Comparison of ENCODE assay signal across 29 mouse cellular contexts in genomic region chr3:28713913-28714698, GRCm38 (mm10). TPM values are rescaled to one million over a fixed set of nuclear protein-coding genes. Genes with fewer than 3 reads are reported as not detected.
DNase-seq lines count a peak whose midpoint lies in the region; ATAC-seq and TF ChIP-seq lines count a peak whose summit lies in the region.
"Had no signal": no experiment of that assay in that cellular context is flagged by ENCODE, and none has a peak within 500 bp of the region (broad histone marks: within the 10 kb centered on the region; RNA-seq: fewer than 3 reads in every experiment).

No protein-coding gene starts in this region.

- no peak for TF ChIP-seq CTCF in liver, postnatal 0 days (IDR thresholded peaks at IDR 0.05; ENCODE audit: low read depth)
- no peak for TF ChIP-seq CTCF in left cerebral cortex, adult 2 months (IDR thresholded peaks at IDR 0.05)

- 69% methylated on average over 7 of the region's 7 CpGs for WGBS in heart, embryonic 12.5 days
- 41% methylated on average over 7 of the region's 7 CpGs for WGBS in liver, embryonic 16.5 days (ENCODE audit: insufficient replicate concordance)
- WGBS in liver, postnatal 0 days (ENCODE audit: insufficient replicate concordance) = 45% methylated on average over 7 of the region's 7 CpGs

- no peak overlapping the region for H3K9ac ChIP-seq in heart, embryonic 12.5 days
- no peak overlapping the region for H3K9ac ChIP-seq in liver, embryonic 16.5 days (ENCODE audit: low read depth, low read length)
- H3K9ac ChIP-seq in liver, postnatal 0 days (replicated peaks) = no peak overlapping the region
- H3K9ac ChIP-seq: embryonic facial prominence, embryonic 13.5 days; forebrain, embryonic 12.5 days; forebrain, embryonic 15.5 days; hindbrain, embryonic 12.5 days; hindbrain, embryonic 15.5 days had no signal

- H3K4me2 ChIP-seq in heart, embryonic 12.5 days = no peak overlapping the region
- no peak overlapping the region for H3K4me2 ChIP-seq in liver, embryonic 16.5 days (ENCODE audit: low read depth, low read length)
- H3K4me2 ChIP-seq in liver, postnatal 0 days (ENCODE audit: low read depth, low read length) = no peak overlapping the region
- H3K4me2 ChIP-seq: embryonic facial prominence, embryonic 13.5 days; forebrain, embryonic 12.5 days; forebrain, embryonic 15.5 days; hindbrain, embryonic 12.5 days; hindbrain, embryonic 15.5 days had no signal

- intact Hi-C loops in left cerebral cortex, adult 2 months (cut with DNase I) = no loop called here

- DNase-seq in heart, adult 11 months = peak; percentile 39
- DNase-seq in kidney, adult 9 months = peak; percentile 40
- no peak for DNase-seq in kidney, postnatal 14 days
- DNase-seq in liver = no peak
- DNase-seq in liver, postnatal 0 days = no peak
- DNase-seq in left cerebral cortex, adult 2 months (ENCODE audit: extremely low spot score in 1 of 2, low spot score in 2 of 2) = no peak
- DNase-seq: adrenal gland, adult 2 months; adrenal gland, postnatal 14 days; cerebellum, adult 11 months; cerebellum, adult 2 months; cerebellum, postnatal 10 days; cerebellum, postnatal 36 days; embryo, embryonic 11 days; gastrocnemius, postnatal 25 days; heart, adult 2 months had no signal

- no peak for ATAC-seq in heart, embryonic 12.5 days (ENCODE audit: insufficient number of reproducible peaks, low FRiP score)
- ATAC-seq in liver, embryonic 16.5 days (ENCODE audit: low read depth) = peak; percentile 37; the same call in 1 of the 2 replicates
- peak; percentile 80 for ATAC-seq in liver, postnatal 0 days
- ATAC-seq: forebrain, embryonic 15.5 days had no signal

- H3K27ac ChIP-seq in heart, embryonic 12.5 days (ENCODE audit: poor library complexity, severe bottlenecking) = no peak overlapping the region
- H3K27ac ChIP-seq in liver, embryonic 16.5 days (ENCODE audit: low read length) = no peak overlapping the region
- H3K27ac ChIP-seq in liver, postnatal 0 days (ENCODE audit: low read depth) = peak overlapping the region; percentile 75
- no peak overlapping the region for H3K27ac ChIP-seq in left cerebral cortex, adult 2 months
- H3K27ac ChIP-seq: embryonic facial prominence, embryonic 10.5 days; embryonic facial prominence, embryonic 13.5 days; forebrain, embryonic 12.5 days; forebrain, embryonic 15.5 days; heart, adult 2 months; heart, embryonic 10.5 days; hindbrain, embryonic 12.5 days; hindbrain, embryonic 15.5 days had no signal

- H3K4me1 ChIP-seq in heart, embryonic 12.5 days (replicated peaks) = no peaks in the 10 kb centered on the region
- H3K4me1 ChIP-seq in liver, embryonic 16.5 days (ENCODE audit: control insufficient read depth, low read depth, low read length) = no peaks in the 10 kb centered on the region
- no peaks in the 10 kb centered on the region; the same call in none of the 2 replicates for H3K4me1 ChIP-seq in liver, postnatal 0 days (ENCODE audit: insufficient read depth)
- H3K4me1 ChIP-seq: embryonic facial prominence, embryonic 10.5 days; embryonic facial prominence, embryonic 13.5 days; forebrain, embryonic 12.5 days; forebrain, embryonic 15.5 days; heart, embryonic 10.5 days; hindbrain, embryonic 12.5 days; hindbrain, embryonic 15.5 days had no signal

- no peak for TF ChIP-seq EP300 in liver, postnatal 0 days (IDR thresholded peaks at IDR 0.05; ENCODE audit: low read depth)

- no peak overlapping the region for H3K4me3 ChIP-seq in heart, embryonic 12.5 days
- H3K4me3 ChIP-seq in liver, embryonic 16.5 days (ENCODE audit: low read depth, low read length) = no peak overlapping the region
- H3K4me3 ChIP-seq in liver, postnatal 0 days (ENCODE audit: low read depth, low read length) = no peak overlapping the region
- H3K4me3 ChIP-seq in left cerebral cortex, adult 2 months = no peak overlapping the region
- H3K4me3 ChIP-seq: embryonic facial prominence, embryonic 10.5 days; embryonic facial prominence, embryonic 13.5 days; erythroblast, embryonic 14.5 days; forebrain, embryonic 12.5 days; forebrain, embryonic 15.5 days; heart, adult 2 months; heart, embryonic 10.5 days; hindbrain, embryonic 12.5 days; hindbrain, embryonic 15.5 days had no signal

- no peaks in the 10 kb centered on the region for H3K27me3 ChIP-seq in heart, embryonic 12.5 days (replicated peaks)
- no peaks in the 10 kb centered on the region for H3K27me3 ChIP-seq in liver, embryonic 16.5 days (ENCODE audit: control insufficient read depth, insufficient read depth, low read depth, low read length)
- no peaks in the 10 kb centered on the region for H3K27me3 ChIP-seq in liver, postnatal 0 days (ENCODE audit: insufficient read depth, low read length)
- H3K27me3 ChIP-seq: embryonic facial prominence, embryonic 13.5 days; forebrain, embryonic 12.5 days; forebrain, embryonic 15.5 days; hindbrain, embryonic 12.5 days; hindbrain, embryonic 15.5 days had no signal

- H3K36me3 ChIP-seq in heart, embryonic 12.5 days = no peaks in the 10 kb centered on the region
- peaks cover under 1% of the 10 kb centered on the region for H3K36me3 ChIP-seq in liver, embryonic 16.5 days (ENCODE audit: control insufficient read depth, insufficient read depth)
- peaks cover 14% of the 10 kb centered on the region for H3K36me3 ChIP-seq in liver, postnatal 0 days (replicated peaks; ENCODE audit: insufficient read depth, low read length)
- H3K36me3 ChIP-seq: embryonic facial prominence, embryonic 10.5 days; embryonic facial prominence, embryonic 13.5 days; forebrain, embryonic 12.5 days; forebrain, embryonic 15.5 days; heart, embryonic 10.5 days; hindbrain, embryonic 12.5 days; hindbrain, embryonic 15.5 days had no signal

- no peaks in the 10 kb centered on the region for H3K9me3 ChIP-seq in heart, embryonic 12.5 days (replicated peaks)
- no peaks in the 10 kb centered on the region for H3K9me3 ChIP-seq in liver, embryonic 16.5 days (replicated peaks; ENCODE audit: control insufficient read depth, low read length)
- no peaks in the 10 kb centered on the region for H3K9me3 ChIP-seq in liver, postnatal 0 days (ENCODE audit: low read length)
- H3K9me3 ChIP-seq: embryonic facial prominence, embryonic 10.5 days; embryonic facial prominence, embryonic 13.5 days; forebrain, embryonic 12.5 days; forebrain, embryonic 15.5 days; heart, embryonic 10.5 days; hindbrain, embryonic 12.5 days; hindbrain, embryonic 15.5 days had no signal

RNA-seq across cellular contexts. Expression of gene Slc2a2, which starts 16.4 kb away (rescaled TPM):
- polyA plus RNA-seq in heart, embryonic 12.5 days (2016; fragmentation: Nextera tagmentation; extraction: Ambion mirVana) = 0.17 and 0.26 TPM in 2 replicates
- polyA plus RNA-seq in liver, embryonic 16.5 days (2015; fragmentation: Nextera tagmentation; extraction: Ambion mirVana) = 48.4 and 49.4 TPM in 2 replicates
- polyA plus RNA-seq in liver, postnatal 0 days (2015; fragmentation: Nextera tagmentation; extraction: Ambion mirVana) = 135 TPM in 2 replicates
- total RNA-seq in left cerebral cortex, adult 2 months (2021) = not detected
- total RNA-seq: ES-E14; gastrocnemius, adult 8-10 months; gastrocnemius, postnatal 25 days; heart, postnatal 25 days had no signal
- polyA plus RNA-seq: forebrain, embryonic 12.5 days; heart, embryonic 14.5 days had no signal

Comparison
In these comparisons a context has a peak if more than half of its experiments do, and no peak if none do; other contexts are left out.
1. DNase-seq: peak in heart, adult 11 months (single experiment) and kidney, adult 9 months (single experiment); none in kidney, postnatal 14 days (single experiment), liver (single experiment), liver, postnatal 0 days (single experiment) and left cerebral cortex, adult 2 months (0 of 2).
2. RNA of gene Slc2a2, which starts 16.4 kb away (polyA plus RNA-seq): 135 TPM in liver, postnatal 0 days and 48.4 to 49.4 TPM in liver, embryonic 16.5 days; 0.17 to 0.26 TPM in heart, embryonic 12.5 days; every median in the first group is over 10 times any median in the second.